Mouse (Mus musculus) lung, embryonic 16.5 days (tissue): ENCODE data around the gene Rnf19b. TPM values are rescaled to one million over a fixed set of nuclear protein-coding genes. Genes with fewer than 3 reads are reported as not detected.

Source experiments
- ATAC-seq: fragments of 200-750 bp; cut with Nextera tagmentation; 2 replicates; pipeline ENCODE4 v1.8.0; 2017; ENCODE audit warnings: low read depth, mild to moderate bottlenecking, moderate library complexity
- H3K27ac ChIP-seq: fragments of 300-500 bp; sonication (generic); 2 replicates; pipeline ENCODE4 v1.5.1; 2014; ENCODE audit warnings: mild to moderate bottlenecking, control low read depth, low read length
- H3K27me3 ChIP-seq: fragments of 300-500 bp; sonication (generic); 2 replicates; pipeline ENCODE4 v1.6.1; 2014; ENCODE audit warnings: low read depth, low read length, mixed read lengths; ENCODE audit not compliant: control insufficient read depth, insufficient read depth
- H3K36me3 ChIP-seq: fragments of 300-500 bp; sonication (generic); 2 replicates; pipeline ENCODE4 v1.6.1; 2014; ENCODE audit warnings: low read length; ENCODE audit not compliant: control insufficient read depth, insufficient read depth
- H3K4me1 ChIP-seq: fragments of 300-500 bp; sonication (generic); replicated peaks from 2 replicates; pipeline ENCODE4 v1.6.1; 2014; ENCODE audit warnings: low read length, mixed read lengths; ENCODE audit not compliant: control insufficient read depth, insufficient read depth
- H3K4me2 ChIP-seq: fragments of 300-500 bp; sonication (generic); 2 replicates; pipeline ENCODE4 v1.6.1; 2014; ENCODE audit warnings: low read depth, low read length, control low read depth
- H3K4me3 ChIP-seq: fragments of 300-500 bp; sonication (generic); 2 replicates; pipeline ENCODE4 v1.5.1; 2014; ENCODE audit warnings: mild to moderate bottlenecking, low read length, control low read depth
- H3K9ac ChIP-seq: fragments of 300-500 bp; sonication (generic); 2 replicates; pipeline ENCODE4 v1.6.1; 2014; ENCODE audit warnings: low read length, control low read depth
- H3K9me3 ChIP-seq: fragments of 300-500 bp; sonication (generic); 2 replicates; pipeline ENCODE4 v1.6.1; 2016; ENCODE audit warnings: low read length; ENCODE audit not compliant: control insufficient read depth
- WGBS: fragments of 180-500 bp; shearing (Covaris S2); extraction: QIAGEN DNeasy Blood & Tissue Kit; methylation state at CpG from one replicate; pipeline ENCODE4 v1.1.7; 2014; 5-methylcytosine and 5-hydroxymethylcytosine counted together
- polyA plus RNA-seq: library from polyadenylated mRNA; unstranded; fragments of >200 nt; fragmentation: Nextera tagmentation; extraction: Ambion mirVana; gene quantifications from 2 replicates; pipeline ENCODE4 v1.2.1, GENCODE M21; 2015

Rnf19b gene
- polyA plus RNA-seq, 1 experiment from 2014 or later = 7.1 TPM

DNA sequence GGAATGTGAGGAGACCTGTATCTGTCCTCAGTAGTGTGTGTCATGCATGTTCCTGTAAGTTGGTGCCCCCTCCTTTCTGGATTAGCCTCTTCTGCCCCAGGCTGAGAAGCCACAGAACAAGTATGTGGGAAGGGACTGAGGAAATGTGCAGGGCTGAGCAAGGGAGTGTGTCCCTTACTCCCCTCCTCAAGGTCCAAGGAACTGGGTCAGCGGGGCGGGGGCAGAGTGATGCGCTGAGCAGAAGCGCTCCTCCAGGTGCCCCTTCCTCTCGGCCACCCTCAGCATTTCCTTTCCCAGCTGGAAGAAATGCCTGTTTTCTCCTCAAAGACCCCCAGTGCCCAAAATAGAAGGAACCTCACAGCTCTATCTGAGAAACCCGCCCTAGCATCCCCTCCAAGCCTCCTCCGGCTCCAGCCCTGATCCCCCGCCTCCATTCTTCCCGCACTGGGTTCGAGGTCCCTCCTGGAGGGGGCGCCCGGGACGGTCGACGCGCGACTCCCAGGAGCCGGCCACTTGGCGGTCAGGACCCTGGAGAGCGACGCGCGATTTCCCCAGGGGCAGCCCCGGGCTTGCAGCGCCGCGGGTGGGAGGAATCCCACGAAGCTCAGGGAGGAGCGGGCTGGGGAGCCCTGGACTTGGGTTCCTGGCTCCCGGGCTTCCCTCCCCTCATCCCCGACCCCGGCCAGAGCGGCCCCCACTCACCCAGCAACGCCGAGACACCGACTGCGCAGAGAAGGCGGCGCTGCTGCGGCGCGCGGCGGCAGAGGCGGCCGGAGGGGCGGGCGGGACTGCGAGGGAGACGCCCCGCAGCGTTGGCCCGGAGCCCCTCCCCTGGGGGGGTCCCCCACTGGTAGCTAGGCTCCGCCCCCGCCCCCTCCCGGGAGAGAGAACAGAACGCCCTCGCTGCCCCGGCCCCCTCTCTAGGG lies 62.7 kb downstream of the Rnf19b start:
- no peaks in the 10 kb centered on the region for H3K9me3 ChIP-seq
- 3% methylated on average over 53 of the region's 59 CpGs for WGBS
- peak; percentile 48 for ATAC-seq
- peak overlapping the region; percentile 91 for H3K4me2 ChIP-seq
- H3K27ac ChIP-seq = no peak overlapping the region
- no peaks in the 10 kb centered on the region for H3K36me3 ChIP-seq
- peaks cover 15% of the 10 kb centered on the region for H3K4me1 ChIP-seq
- H3K4me3 ChIP-seq = peak overlapping the region; percentile 47
- no peak overlapping the region for H3K9ac ChIP-seq
- peaks cover 36% of the 10 kb centered on the region for H3K27me3 ChIP-seq

DNA sequence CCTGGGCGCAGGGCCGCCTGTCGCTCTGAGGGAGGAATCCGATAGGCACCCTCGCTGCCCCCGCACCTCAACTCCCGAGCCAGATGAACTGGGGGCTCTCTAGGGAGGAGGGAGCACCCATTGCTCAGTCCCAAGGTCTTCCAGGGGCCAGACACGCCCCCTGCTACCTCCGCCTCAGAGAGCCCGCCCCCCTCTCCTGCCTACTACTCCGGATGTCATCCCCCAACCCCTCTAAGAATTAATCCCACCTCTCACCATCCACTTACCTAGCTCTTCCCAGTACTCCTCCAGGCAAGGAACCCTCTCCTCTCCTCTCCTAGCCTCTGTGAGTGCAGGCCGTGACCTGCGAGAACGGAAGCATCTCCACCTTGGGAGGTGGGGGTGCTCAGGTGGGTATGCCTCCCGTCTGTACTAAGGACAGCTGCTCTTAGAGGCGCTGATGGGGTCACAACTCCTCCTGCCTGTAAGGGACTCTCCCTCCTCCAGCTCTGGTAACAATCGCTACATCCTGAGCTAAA lies 63.6 kb downstream of the Rnf19b start, which contains the start of gene Hpca:
TSS of gene Hpca (minus strand) at position 468 of the 518 bp plus-strand sequence.
- H3K27me3 ChIP-seq = peaks cover 36% of the 10 kb centered on the region
- H3K4me1 ChIP-seq = peaks cover 15% of the 10 kb centered on the region
- H3K36me3 ChIP-seq = no peaks in the 10 kb centered on the region
- H3K4me3 ChIP-seq = peak within 1 kb of the TSS; percentile 47
- 2% methylated on average over 17 of the region's 17 CpGs for WGBS
- H3K4me2 ChIP-seq = peak within 1 kb of the TSS; percentile 91
- no peak within 1 kb of the TSS for H3K9ac ChIP-seq
- no peaks in the 10 kb centered on the region for H3K9me3 ChIP-seq
- no peak for ATAC-seq
- no peak within 1 kb of the TSS for H3K27ac ChIP-seq

DNA sequence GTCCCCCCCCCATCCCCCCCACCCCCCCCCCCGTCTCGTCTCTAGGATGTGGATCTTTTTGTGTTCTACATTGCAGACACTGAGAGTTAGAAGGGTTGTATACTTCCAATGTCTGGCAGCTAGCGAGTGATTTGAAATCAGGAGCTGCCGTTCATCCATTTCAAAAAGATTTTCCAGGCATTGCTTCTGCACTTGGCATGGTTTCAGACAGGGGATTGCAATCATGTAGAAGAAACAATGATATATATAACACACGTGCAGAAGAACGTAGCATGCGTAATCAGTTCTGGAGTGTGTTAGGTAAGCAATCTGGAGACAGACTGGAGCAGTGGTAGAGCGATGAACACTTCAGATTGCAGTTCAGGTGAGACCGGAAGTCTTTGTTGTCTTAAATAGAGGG lies 64.0 kb downstream of the Rnf19b start:
- Histone ChIP-seq H3K4me1 (peaks cover 15% of the 10 kb centered on the region), H3K4me3 (no peak overlapping the region), H3K4me2 (no peak overlapping the region), H3K27ac (no peak overlapping the region), H3K36me3 (no peaks in the 10 kb centered on the region), H3K9me3 (no peaks in the 10 kb centered on the region), H3K9ac (no peak overlapping the region), H3K27me3 (peaks cover 36% of the 10 kb centered on the region)
- whole genome bisulfite sequencing = 16% methylated on average over 9 of the region's 9 CpGs
- no peak for ATAC-seq

DNA sequence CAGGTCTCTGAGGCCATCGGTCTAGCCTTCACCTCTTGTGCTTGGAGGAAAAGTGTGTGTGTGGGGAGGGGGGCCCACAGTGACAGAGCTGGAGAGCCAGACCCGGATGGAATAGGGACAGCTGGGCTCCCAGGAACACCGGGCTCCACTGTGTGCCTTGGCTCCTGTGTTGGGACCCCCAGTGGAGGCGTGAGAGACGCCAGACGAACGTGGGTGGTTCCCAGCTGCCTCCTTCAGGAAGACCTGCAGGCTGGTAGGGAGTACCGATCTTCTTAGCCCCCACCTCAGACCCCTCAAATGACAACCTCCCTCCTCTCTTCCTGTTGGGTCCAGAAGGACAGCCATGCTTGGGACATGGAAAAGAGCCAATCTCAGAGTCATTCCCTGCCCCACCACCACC lies 64.6 kb downstream of the Rnf19b start:
- H3K4me1 ChIP-seq = peaks cover 15% of the 10 kb centered on the region
- peaks cover 36% of the 10 kb centered on the region for H3K27me3 ChIP-seq
- no peaks in the 10 kb centered on the region for H3K9me3 ChIP-seq

DNA sequence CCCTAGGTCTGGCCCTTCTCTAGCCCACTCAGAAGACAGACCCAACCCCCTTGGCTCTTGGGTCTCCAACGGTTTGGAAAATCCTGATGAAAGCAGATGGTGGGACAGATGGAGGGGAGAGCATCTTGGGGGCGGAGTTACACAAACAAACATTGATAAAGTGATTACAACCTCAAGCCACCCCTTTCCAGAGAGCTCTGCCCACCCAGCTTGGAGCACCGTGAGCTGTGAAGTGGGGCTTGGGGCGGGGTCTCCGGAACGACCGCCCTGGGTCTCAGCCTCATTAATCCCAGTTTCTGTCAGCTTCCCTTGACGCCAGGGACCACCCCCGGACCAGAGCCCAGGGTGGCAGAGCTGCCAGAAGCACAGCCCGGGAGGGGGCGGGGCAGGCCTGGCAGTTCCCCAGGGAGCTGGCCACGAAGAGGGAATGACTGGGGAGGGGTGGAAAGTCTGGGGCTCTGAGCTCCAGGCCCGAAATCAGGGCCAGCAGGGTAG lies 66.6 kb downstream of the Rnf19b start:
- Histone ChIP-seq H3K27ac (peak overlapping the region; percentile 78), H3K4me1 (peaks cover 15% of the 10 kb centered on the region), H3K36me3 (no peaks in the 10 kb centered on the region), H3K9ac (no peak overlapping the region), H3K4me2 (peak overlapping the region; percentile 44), H3K4me3 (peak overlapping the region; percentile 18), H3K9me3 (no peaks in the 10 kb centered on the region), H3K27me3 (peaks cover 30% of the 10 kb centered on the region)
- WGBS = 5% methylated on average over 13 of the region's 13 CpGs
- ATAC-seq = peak; percentile 24; the same call in 1 of the 2 replicates

More for the DNA sequence above, 64.6 kb downstream of the Rnf19b start:
- Histone ChIP-seq H3K27ac (no peak overlapping the region), H3K4me3 (no peak overlapping the region), H3K36me3 (no peaks in the 10 kb centered on the region), H3K9ac (no peak overlapping the region), H3K4me2 (no peak overlapping the region)
- 14% methylated on average over 8 of the region's 8 CpGs for WGBS
- no peak for ATAC-seq

DNA sequence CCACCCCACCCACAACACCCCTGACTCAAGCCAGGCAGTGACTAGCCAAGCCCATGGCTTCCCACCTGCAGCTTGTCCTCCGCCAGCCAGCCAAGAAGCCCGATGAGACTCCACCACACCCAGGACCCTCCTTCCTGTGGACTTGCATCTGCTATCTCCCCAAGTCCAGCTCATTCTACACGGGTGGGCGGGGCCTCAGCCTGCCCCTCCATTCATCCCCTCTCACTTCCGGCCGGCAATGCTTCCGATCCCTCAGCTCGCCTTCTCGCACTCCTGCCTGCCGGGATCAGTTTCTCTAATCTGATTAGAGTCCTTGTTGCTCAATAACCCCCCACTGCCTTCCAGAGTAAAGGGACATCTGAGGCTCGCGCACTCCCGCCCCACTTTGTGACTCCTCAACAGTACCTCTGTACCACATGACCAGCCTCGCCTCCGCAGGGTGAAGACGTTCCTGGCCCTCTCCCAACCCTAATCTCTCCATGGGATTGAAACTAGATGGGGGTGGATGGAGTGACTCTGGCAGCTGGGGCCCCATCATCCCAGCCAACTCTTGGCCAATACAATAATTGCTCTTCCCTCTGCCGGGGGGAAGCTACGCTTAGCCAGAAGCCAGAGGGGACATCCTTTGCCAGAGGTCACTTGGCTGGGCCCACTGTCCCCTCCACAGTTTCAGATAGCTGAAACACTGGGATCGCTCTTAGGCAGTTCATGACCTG lies 67.8 kb downstream of the Rnf19b start:
- no peaks in the 10 kb centered on the region for H3K36me3 ChIP-seq
- H3K4me1 ChIP-seq = peaks cover 22% of the 10 kb centered on the region
- peaks cover 19% of the 10 kb centered on the region for H3K27me3 ChIP-seq
- 8% methylated on average over 19 of the region's 19 CpGs for WGBS
- H3K4me3 ChIP-seq = peak overlapping the region; percentile 23
- H3K9ac ChIP-seq = no peak overlapping the region
- no peaks in the 10 kb centered on the region for H3K9me3 ChIP-seq
- peak; percentile 86 for ATAC-seq
- H3K4me2 ChIP-seq = peak overlapping the region; percentile 44
- H3K27ac ChIP-seq = peak overlapping the region; percentile 78

DNA sequence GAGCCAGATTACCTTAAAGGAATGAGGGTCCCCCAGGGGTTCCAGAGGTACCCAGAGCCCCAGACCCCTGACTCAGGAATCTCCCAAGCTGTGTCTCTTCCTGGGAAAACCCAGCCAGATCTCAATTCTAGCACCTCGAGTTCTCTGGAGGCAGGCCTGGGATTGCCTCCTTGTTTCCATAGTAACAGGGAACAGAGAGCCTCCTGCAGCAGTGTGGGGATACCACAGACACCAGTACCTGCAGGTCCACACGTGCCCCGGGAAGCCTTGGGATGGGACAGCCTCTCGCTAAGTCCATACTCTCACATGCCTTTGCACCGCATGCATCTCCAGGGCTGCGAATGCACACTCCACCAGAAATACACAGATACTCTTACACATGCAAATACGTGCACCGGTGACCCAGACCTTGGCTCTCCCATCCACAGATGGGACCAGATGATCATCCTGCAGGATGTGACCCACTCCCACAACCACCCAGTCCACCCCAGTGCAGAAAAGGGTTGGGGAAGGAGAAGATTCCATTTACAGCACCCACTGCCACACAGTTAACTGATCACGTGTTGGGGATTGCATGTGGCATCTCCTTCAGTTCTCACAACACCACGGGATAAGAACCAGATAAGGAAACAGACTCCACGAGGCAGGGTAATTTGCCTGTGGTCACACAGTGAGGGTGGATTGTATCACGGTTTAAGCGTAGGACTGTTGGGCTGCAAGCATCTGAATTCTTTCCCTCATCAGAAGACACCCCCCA lies 70.7 kb downstream of the Rnf19b start:
- H3K36me3 ChIP-seq = no peaks in the 10 kb centered on the region
- H3K27ac ChIP-seq = no peak overlapping the region
- H3K9me3 ChIP-seq = no peaks in the 10 kb centered on the region
- ATAC-seq = no peak
- H3K4me1 ChIP-seq = peaks cover 14% of the 10 kb centered on the region
- WGBS = 41% methylated on average over 13 of the region's 13 CpGs
- no peak overlapping the region for H3K4me3 ChIP-seq
- H3K4me2 ChIP-seq = no peak overlapping the region
- no peak overlapping the region for H3K9ac ChIP-seq
- H3K27me3 ChIP-seq = peaks cover 2% of the 10 kb centered on the region; the same call in 1 of the 2 replicates

DNA sequence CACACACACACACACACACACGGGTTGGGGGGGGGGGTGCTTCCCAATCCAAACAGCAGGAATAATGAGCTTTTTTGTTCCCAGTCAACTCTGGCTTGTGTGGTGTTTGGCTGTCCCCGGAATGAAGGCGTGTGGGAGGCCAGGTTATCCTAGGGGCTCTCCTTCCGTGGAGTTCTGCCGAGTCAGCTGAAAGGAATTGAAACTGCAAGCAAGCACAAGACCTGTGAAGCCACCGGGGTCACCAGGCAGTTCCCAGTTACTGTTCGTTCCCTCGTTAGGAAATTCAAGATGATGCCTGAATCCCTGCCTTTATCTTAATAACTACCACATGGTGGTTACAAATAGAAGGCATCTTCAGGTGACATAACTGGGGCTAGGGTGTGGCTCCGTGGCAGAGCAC lies 71.3 kb downstream of the Rnf19b start:
- Histone ChIP-seq H3K9me3 (no peaks in the 10 kb centered on the region), H3K4me1 (peaks cover 14% of the 10 kb centered on the region), H3K4me3 (no peak overlapping the region), H3K9ac (no peak overlapping the region), H3K27me3 (peaks cover 2% of the 10 kb centered on the region; the same call in 1 of the 2 replicates), H3K4me2 (no peak overlapping the region), H3K27ac (no peak overlapping the region), H3K36me3 (no peaks in the 10 kb centered on the region)
- ATAC-seq = no peak
- WGBS = 31% methylated on average over 9 of the region's 9 CpGs
